In genomic region chr13:110775251-110775650, GRCm38 (mm10) we compare ENCODE assay signal across 21 mouse cellular contexts.
DNase-seq lines count a peak whose midpoint lies in the region; TF ChIP-seq lines count a peak whose summit lies in the region.
"Had no signal": no experiment of that assay in that cellular context is flagged by ENCODE, and none has a peak within 500 bp of the region (broad histone marks: within the 10 kb centered on the region; RNA-seq: fewer than 3 reads in every experiment).

No protein-coding gene starts in this region.

- H3K36me3 ChIP-seq in forebrain, embryonic 10.5 days (replicated peaks), result no peaks in the 10 kb centered on the region
- H3K36me3 ChIP-seq: embryonic facial prominence, embryonic 10.5 days; embryonic facial prominence, embryonic 12.5 days; forebrain, embryonic 12.5 days; G1E had no signal

- H3K9me3 ChIP-seq in forebrain, embryonic 10.5 days, result no peaks in the 10 kb centered on the region
- H3K9me3 ChIP-seq: embryonic facial prominence, embryonic 10.5 days; embryonic facial prominence, embryonic 12.5 days; forebrain, embryonic 12.5 days had no signal

- DNase-seq in layer of hippocampus, adult 11-12 months (ENCODE audit: low spot score), result peak; percentile 24
- DNase-seq in layer of hippocampus, postnatal 10 days (ENCODE audit: low spot score in 2 of 2), result no peak
- peak; percentile 29 to 76 for DNase-seq in layer of hippocampus, adult 2 months (ENCODE audit: low spot score in 2 of 2)
- DNase-seq in layer of hippocampus, postnatal 25 days (ENCODE audit: extremely low spot score in 1 of 2, low spot score in 1 of 2), result no peak
- DNase-seq in layer of hippocampus, postnatal 36 days, result peak; percentile 20 to 22
- no peak for DNase-seq in forebrain, embryonic 10.5 days (ENCODE audit: extremely low spot score, low spot score)
- DNase-seq: adrenal gland, adult 8-10 months; adrenal gland, postnatal 14 days; adrenal gland, postnatal 36 days; B cell, adult 2 months; cerebellum, adult 11-12 months; cerebellum, adult 2 months; cerebellum, adult 9-10 months; cerebellum, postnatal 10 days; cerebellum, postnatal 25 days had no signal

- no peaks in the 10 kb centered on the region for H3K27me3 ChIP-seq in forebrain, embryonic 10.5 days (ENCODE audit: poor library complexity, severe bottlenecking)
- H3K27me3 ChIP-seq: CH12.LX; embryonic facial prominence, embryonic 12.5 days; forebrain, embryonic 12.5 days; Patski had no signal

- 0 out of 2 replicates have a peak overlapping the region, but pooled peaks have one; percentile 24 for H3K27ac ChIP-seq in layer of hippocampus, adult 2 months
- no peak overlapping the region for H3K27ac ChIP-seq in forebrain, embryonic 10.5 days
- H3K27ac ChIP-seq: embryonic facial prominence, embryonic 10.5 days; embryonic facial prominence, embryonic 12.5 days; forebrain, embryonic 12.5 days had no signal

- no peak for TF ChIP-seq CTCF in layer of hippocampus, adult 2 months (conservative IDR thresholded peaks at IDR 0.05)

- H3K4me3 ChIP-seq in layer of hippocampus, adult 2 months, result no peak overlapping the region
- no peak overlapping the region for H3K4me3 ChIP-seq in forebrain, embryonic 10.5 days
- H3K4me3 ChIP-seq: embryonic facial prominence, embryonic 10.5 days; embryonic facial prominence, embryonic 12.5 days; forebrain, embryonic 12.5 days had no signal

- H3K4me1 ChIP-seq in forebrain, embryonic 10.5 days, result no peaks in the 10 kb centered on the region
- H3K4me1 ChIP-seq: embryonic facial prominence, embryonic 10.5 days; embryonic facial prominence, embryonic 12.5 days; forebrain, embryonic 12.5 days had no signal

Comparison
In these comparisons a context has a peak if more than half of its experiments do, and no peak if none do; other contexts are left out.
1. DNase-seq: peak in layer of hippocampus, adult 11-12 months (single experiment), layer of hippocampus, adult 2 months (2 of 2) and layer of hippocampus, postnatal 36 days (2 of 2); none in layer of hippocampus, postnatal 10 days (0 of 2), layer of hippocampus, postnatal 25 days (0 of 2) and forebrain, embryonic 10.5 days (single experiment).